Mouse (Mus musculus): ENCODE measurements around the gene Stx2. TPM values are rescaled to one million over a fixed set of nuclear protein-coding genes. Genes with fewer than 3 reads are reported as not detected.

The Stx2 gene
- polyA plus RNA-seq, 1 experiment from 2014 or later: 36.7 TPM

Other genes starting within 250 kb of the Stx2 start
- 0.04 and 0.53 TPM in 2 replicates for gene Rimbp2, start 55.1 kb downstream of the Stx2 start, polyA plus RNA-seq (2015; fragmentation: Nextera tagmentation; extraction: Ambion mirVana)
- 613 and 614 TPM in 2 replicates for gene Ran, start 11.5 kb upstream of the Stx2 start, polyA plus RNA-seq (2015; fragmentation: Nextera tagmentation; extraction: Ambion mirVana)
- 1.2 and 1.7 TPM in 2 replicates for gene Adgrd1, start 88.2 kb upstream of the Stx2 start, polyA plus RNA-seq (2015; fragmentation: Nextera tagmentation; extraction: Ambion mirVana)

Measured in kidney, embryonic 16.5 days (tissue).